Mouse (Mus musculus): ENCODE data around the gene Rdh13. TPM values are rescaled to one million over a fixed set of nuclear protein-coding genes. Genes with fewer than 3 reads are reported as not detected.
"Not testable (repeated sequence)": the region's sequence is repeated elsewhere in the genome, so short reads cannot be mapped to it uniquely, and the experiment has no call there.

Gene Rdh13
- polyA plus RNA-seq, 1 experiment from 2014 or later: 32.6 TPM

GRCm38 (mm10) chr7:4419681-4420080 is 25.8 kb downstream of the Rdh13 start:
- DNase-seq (ENCODE audit: low spot score): no peak

GRCm38 (mm10) chr7:4412406-4412805 is 33.0 kb downstream of the Rdh13 start:
- WGBS: 95% methylated on average over 15 of the region's 15 CpGs
- H3K4me3 ChIP-seq (ENCODE audit: low read depth, low read length); ATAC-seq (ENCODE audit: insufficient read depth, low FRiP score, low TSS enrichment); H3K9ac ChIP-seq (ENCODE audit: low read length); H3K4me1 ChIP-seq (ENCODE audit: control insufficient read depth, insufficient read depth, low read length); H3K9me3 ChIP-seq (ENCODE audit: control insufficient read depth, low read length); H3K27ac ChIP-seq (ENCODE audit: low read depth, low read length); H3K36me3 ChIP-seq (ENCODE audit: control insufficient read depth, insufficient read depth, low read length); H3K4me2 ChIP-seq (ENCODE audit: low read depth); DNase-seq (ENCODE audit: low spot score); H3K27me3 ChIP-seq (ENCODE audit: control insufficient read depth, insufficient read depth, low read length): not testable (repeated sequence)

More at GRCm38 (mm10) chr7:4419681-4420080, 25.8 kb downstream of the Rdh13 start:
- Histone ChIP-seq H3K9me3 (ENCODE audit: control insufficient read depth, low read length) (no peaks in the 10 kb centered on the region), H3K27me3 (ENCODE audit: control insufficient read depth, insufficient read depth, low read length) (no peaks in the 10 kb centered on the region), H3K9ac (ENCODE audit: low read length) (no peak overlapping the region), H3K4me3 (ENCODE audit: low read depth, low read length) (no peak overlapping the region), H3K36me3 (ENCODE audit: control insufficient read depth, insufficient read depth, low read length) (no peaks in the 10 kb centered on the region), H3K27ac (ENCODE audit: low read depth, low read length) (no peak overlapping the region), H3K4me2 (ENCODE audit: low read depth) (no peak overlapping the region), H3K4me1 (ENCODE audit: control insufficient read depth, insufficient read depth, low read length) (no peaks in the 10 kb centered on the region)
- WGBS: 83% methylated on average over 6 of the region's 6 CpGs
- ATAC-seq (ENCODE audit: insufficient read depth, low FRiP score, low TSS enrichment): no peak

GRCm38 (mm10) chr7:4397730-4398129 is 47.7 kb downstream of the Rdh13 start, which contains the start of gene Gp6:
Gp6 (minus strand) TSS chr7:4397744.
- H3K27ac ChIP-seq (ENCODE audit: low read depth, low read length): no peak within 1 kb of the TSS
- no peak within 1 kb of the TSS for H3K9ac ChIP-seq (ENCODE audit: low read length)
- H3K36me3 ChIP-seq (ENCODE audit: control insufficient read depth, insufficient read depth, low read length): no peaks in the 10 kb centered on the region
- WGBS: 93% methylated on average over 1 of the region's 1 CpGs
- H3K27me3 ChIP-seq (ENCODE audit: control insufficient read depth, insufficient read depth, low read length): no peaks in the 10 kb centered on the region
- H3K4me1 ChIP-seq (ENCODE audit: control insufficient read depth, insufficient read depth, low read length): no peaks in the 10 kb centered on the region
- H3K4me2 ChIP-seq (ENCODE audit: low read depth): no peak within 1 kb of the TSS
- H3K4me3 ChIP-seq (ENCODE audit: low read depth, low read length): no peak within 1 kb of the TSS
- no peaks in the 10 kb centered on the region for H3K9me3 ChIP-seq (ENCODE audit: control insufficient read depth, low read length)
- DNase-seq (ENCODE audit: low spot score) (no peak), ATAC-seq (ENCODE audit: insufficient read depth, low FRiP score, low TSS enrichment) (no peak)

Small RNA genes within 50 kb of the gene (microRNA-seq; reads per million reads assigned to microRNA genes)
- gene Gm24605: not detected
- not detected for gene Gm24752
- gene Gm25349: not detected

Other genes with a start within 250 kb of the Rdh13 start
- gene Lilra5, start 207.9 kb downstream of the Rdh13 start, polyA plus RNA-seq (2014; fragmentation: Nextera tagmentation; extraction: Ambion mirVana): not detected in 2 replicates
- gene Ncr1, start 107.9 kb downstream of the Rdh13 start, polyA plus RNA-seq (2014; fragmentation: Nextera tagmentation; extraction: Ambion mirVana): not detected in 2 replicates
- 0.93 and 0.97 TPM in 2 replicates for gene Gp6, start 47.9 kb downstream of the Rdh13 start, polyA plus RNA-seq (2014; fragmentation: Nextera tagmentation; extraction: Ambion mirVana)
- gene Eps8l1, start 15.0 kb upstream of the Rdh13 start, polyA plus RNA-seq (2014; fragmentation: Nextera tagmentation; extraction: Ambion mirVana): 4.6 and 4.7 TPM in 2 replicates
- 41.1 and 43.3 TPM in 2 replicates for gene Ppp1r12c, start 56.0 kb upstream of the Rdh13 start, polyA plus RNA-seq (2014; fragmentation: Nextera tagmentation; extraction: Ambion mirVana)
- gene Tnnt1, start 70.7 kb upstream of the Rdh13 start, polyA plus RNA-seq (2014; fragmentation: Nextera tagmentation; extraction: Ambion mirVana): 72.7 and 93.7 TPM in 2 replicates
- gene Tnni3, start 78.6 kb upstream of the Rdh13 start, polyA plus RNA-seq (2014; fragmentation: Nextera tagmentation; extraction: Ambion mirVana): 2.1 and 3.5 TPM in 2 replicates
- gene Dnaaf3, start 86.8 kb upstream of the Rdh13 start, polyA plus RNA-seq (2014; fragmentation: Nextera tagmentation; extraction: Ambion mirVana): 0.93 and 0.95 TPM in 2 replicates
- gene Syt5, start 101.9 kb upstream of the Rdh13 start, polyA plus RNA-seq (2014; fragmentation: Nextera tagmentation; extraction: Ambion mirVana): 9.0 and 10.8 TPM in 2 replicates
- gene Ptprh, start 158.4 kb upstream of the Rdh13 start, polyA plus RNA-seq (2014; fragmentation: Nextera tagmentation; extraction: Ambion mirVana): not detected in 2 replicates
- 1.5 and 2.1 TPM in 2 replicates for gene Tmem86b, start 185.8 kb upstream of the Rdh13 start, polyA plus RNA-seq (2014; fragmentation: Nextera tagmentation; extraction: Ambion mirVana)
- gene Ppp6r1, start 213.4 kb upstream of the Rdh13 start, polyA plus RNA-seq (2014; fragmentation: Nextera tagmentation; extraction: Ambion mirVana): 6.0 and 6.7 TPM in 2 replicates
- 108 and 120 TPM in 2 replicates for gene Hspbp1, start 239.4 kb upstream of the Rdh13 start, polyA plus RNA-seq (2014; fragmentation: Nextera tagmentation; extraction: Ambion mirVana)
- 2.7 and 3.4 TPM in 2 replicates for gene Brsk1, start 245.0 kb upstream of the Rdh13 start, polyA plus RNA-seq (2014; fragmentation: Nextera tagmentation; extraction: Ambion mirVana)